Mouse (Mus musculus): ENCODE data around the gene Tssk2. TPM values are rescaled to one million over a fixed set of nuclear protein-coding genes. Genes with fewer than 3 reads are reported as not detected.

Gene Tssk2
- polyA plus RNA-seq, 1 experiment from 2014 or later: not detected

GRCm38 (mm10) chr16:17871248-17871647 lies 27.2 kb upstream of the Tssk2 start:
- WGBS: 79% methylated on average over 5 of the region's 5 CpGs
- peaks cover 24% of the 10 kb centered on the region; the same call in 1 of the 2 replicates for H3K36me3 ChIP-seq (ENCODE audit: insufficient read depth, low read length)
- H3K27ac ChIP-seq (ENCODE audit: low read length): no peak overlapping the region
- H3K4me2 ChIP-seq (replicated peaks; ENCODE audit: low read depth, low read length): no peak overlapping the region
- no peak overlapping the region for H3K4me3 ChIP-seq (ENCODE audit: low read length)
- no peaks in the 10 kb centered on the region for H3K9me3 ChIP-seq (ENCODE audit: low read length)
- no peaks in the 10 kb centered on the region for H3K27me3 ChIP-seq (ENCODE audit: insufficient read depth, low read length)
- H3K4me1 ChIP-seq (ENCODE audit: insufficient read depth, low read length): peaks cover 1% of the 10 kb centered on the region; the same call in 1 of the 2 replicates
- no peak for ATAC-seq (ENCODE audit: low FRiP score, low TSS enrichment)
- no peak overlapping the region for H3K9ac ChIP-seq (replicated peaks; ENCODE audit: low read length)

- peaks cover 24% of the 10 kb centered on the region; the same call in 1 of the 2 replicates for H3K36me3 ChIP-seq (ENCODE audit: insufficient read depth, low read length)
Observed at GRCm38 (mm10) chr16:17872995-17873394, 25.4 kb upstream of the Tssk2 start.

GRCm38 (mm10) chr16:17875174-17875573 lies 23.3 kb upstream of the Tssk2 start:
- H3K27ac ChIP-seq (ENCODE audit: low read length): no peak overlapping the region
- H3K27me3 ChIP-seq (ENCODE audit: insufficient read depth, low read length): no peaks in the 10 kb centered on the region
- H3K4me2 ChIP-seq (replicated peaks; ENCODE audit: low read depth, low read length): no peak overlapping the region
- 75% methylated on average over 4 of the region's 4 CpGs for WGBS
- no peaks in the 10 kb centered on the region for H3K9me3 ChIP-seq (ENCODE audit: low read length)
- no peak overlapping the region for H3K4me3 ChIP-seq (ENCODE audit: low read length)
- H3K9ac ChIP-seq (replicated peaks; ENCODE audit: low read length): no peak overlapping the region
- peaks cover 18% of the 10 kb centered on the region; the same call in 1 of the 2 replicates for H3K36me3 ChIP-seq (ENCODE audit: insufficient read depth, low read length)
- ATAC-seq (ENCODE audit: low FRiP score, low TSS enrichment): no peak
- no peaks in the 10 kb centered on the region for H3K4me1 ChIP-seq (ENCODE audit: insufficient read depth, low read length)

More at GRCm38 (mm10) chr16:17872995-17873394, 25.4 kb upstream of the Tssk2 start:
- H3K4me1 ChIP-seq (ENCODE audit: insufficient read depth, low read length): no peaks in the 10 kb centered on the region
- H3K9me3 ChIP-seq (ENCODE audit: low read length): no peaks in the 10 kb centered on the region
- H3K4me3 ChIP-seq (ENCODE audit: low read length): no peak overlapping the region
- H3K27ac ChIP-seq (ENCODE audit: low read length): no peak overlapping the region
- H3K27me3 ChIP-seq (ENCODE audit: insufficient read depth, low read length): no peaks in the 10 kb centered on the region
- no peak for ATAC-seq (ENCODE audit: low FRiP score, low TSS enrichment)
- no peak overlapping the region for H3K9ac ChIP-seq (replicated peaks; ENCODE audit: low read length)
- WGBS: 52% methylated on average over 4 of the region's 4 CpGs
- H3K4me2 ChIP-seq (replicated peaks; ENCODE audit: low read depth, low read length): no peak overlapping the region

GRCm38 (mm10) chr16:17876096-17876495 lies 22.3 kb upstream of the Tssk2 start:
- Histone ChIP-seq H3K4me3 (ENCODE audit: low read length) (no peak overlapping the region), H3K9me3 (ENCODE audit: low read length) (no peaks in the 10 kb centered on the region), H3K27me3 (ENCODE audit: insufficient read depth, low read length) (no peaks in the 10 kb centered on the region), H3K4me2 (replicated peaks; ENCODE audit: low read depth, low read length) (no peak overlapping the region), H3K36me3 (ENCODE audit: insufficient read depth, low read length) (peaks cover 14% of the 10 kb centered on the region; the same call in 1 of the 2 replicates), H3K4me1 (ENCODE audit: insufficient read depth, low read length) (no peaks in the 10 kb centered on the region), H3K27ac (ENCODE audit: low read length) (no peak overlapping the region), H3K9ac (replicated peaks; ENCODE audit: low read length) (no peak overlapping the region)
- no peak for ATAC-seq (ENCODE audit: low FRiP score, low TSS enrichment)
- 94% methylated on average over 1 of the region's 1 CpGs for WGBS

- no peak for ATAC-seq (ENCODE audit: low FRiP score, low TSS enrichment)
- no peak overlapping the region for H3K9ac ChIP-seq (replicated peaks; ENCODE audit: low read length)
Observed at GRCm38 (mm10) chr16:17879571-17879970, 18.9 kb upstream of the Tssk2 start.

GRCm38 (mm10) chr16:17882196-17882595 lies 16.2 kb upstream of the Tssk2 start:
- ATAC-seq (ENCODE audit: low FRiP score, low TSS enrichment): no peak
- Histone ChIP-seq H3K4me1 (ENCODE audit: insufficient read depth, low read length) (no peaks in the 10 kb centered on the region), H3K9ac (replicated peaks; ENCODE audit: low read length) (no peak overlapping the region), H3K27ac (ENCODE audit: low read length) (no peak overlapping the region), H3K4me3 (ENCODE audit: low read length) (no peak overlapping the region), H3K36me3 (ENCODE audit: insufficient read depth, low read length) (0 out of 2 replicates have a peak, but pooled peaks cover 2% of the 10 kb centered on the region), H3K27me3 (ENCODE audit: insufficient read depth, low read length) (no peaks in the 10 kb centered on the region), H3K9me3 (ENCODE audit: low read length) (no peaks in the 10 kb centered on the region), H3K4me2 (replicated peaks; ENCODE audit: low read depth, low read length) (no peak overlapping the region)

More at GRCm38 (mm10) chr16:17879571-17879970, 18.9 kb upstream of the Tssk2 start:
- H3K4me1 ChIP-seq (ENCODE audit: insufficient read depth, low read length): no peaks in the 10 kb centered on the region
- WGBS: 94% methylated on average over 4 of the region's 4 CpGs
- no peaks in the 10 kb centered on the region for H3K9me3 ChIP-seq (ENCODE audit: low read length)
- no peak overlapping the region for H3K27ac ChIP-seq (ENCODE audit: low read length)
- 0 out of 2 replicates have a peak, but pooled peaks cover 2% of the 10 kb centered on the region for H3K36me3 ChIP-seq (ENCODE audit: insufficient read depth, low read length)
- H3K4me3 ChIP-seq (ENCODE audit: low read length): no peak overlapping the region
- no peak overlapping the region for H3K4me2 ChIP-seq (replicated peaks; ENCODE audit: low read depth, low read length)
- H3K27me3 ChIP-seq (ENCODE audit: insufficient read depth, low read length): no peaks in the 10 kb centered on the region

GRCm38 (mm10) chr16:17884116-17884515 lies 14.3 kb upstream of the Tssk2 start:
- Histone ChIP-seq H3K27ac (ENCODE audit: low read length) (no peak overlapping the region), H3K9ac (replicated peaks; ENCODE audit: low read length) (no peak overlapping the region), H3K9me3 (ENCODE audit: low read length) (no peaks in the 10 kb centered on the region), H3K27me3 (ENCODE audit: insufficient read depth, low read length) (no peaks in the 10 kb centered on the region), H3K36me3 (ENCODE audit: insufficient read depth, low read length) (no peaks in the 10 kb centered on the region), H3K4me3 (ENCODE audit: low read length) (no peak overlapping the region), H3K4me1 (ENCODE audit: insufficient read depth, low read length) (no peaks in the 10 kb centered on the region), H3K4me2 (replicated peaks; ENCODE audit: low read depth, low read length) (no peak overlapping the region)
- no peak for ATAC-seq (ENCODE audit: low FRiP score, low TSS enrichment)
- WGBS: 61% methylated on average over 6 of the region's 6 CpGs

- H3K36me3 ChIP-seq (ENCODE audit: insufficient read depth, low read length): peaks cover 4% of the 10 kb centered on the region; the same call in 1 of the 2 replicates
- no peak for ATAC-seq (ENCODE audit: low FRiP score, low TSS enrichment)
- H3K4me1 ChIP-seq (ENCODE audit: insufficient read depth, low read length): peaks cover 15% of the 10 kb centered on the region
- 81% methylated on average over 6 of the region's 6 CpGs for WGBS
- peak overlapping the region; percentile 96 for H3K4me3 ChIP-seq (ENCODE audit: low read length)
- peak overlapping the region; percentile 98 for H3K9ac ChIP-seq (replicated peaks; ENCODE audit: low read length)
- no peak overlapping the region for H3K27ac ChIP-seq (ENCODE audit: low read length)
- no peaks in the 10 kb centered on the region for H3K27me3 ChIP-seq (ENCODE audit: insufficient read depth, low read length)
- H3K4me2 ChIP-seq (replicated peaks; ENCODE audit: low read depth, low read length): peak overlapping the region; percentile 85
- no peaks in the 10 kb centered on the region for H3K9me3 ChIP-seq (ENCODE audit: low read length)
Observed at GRCm38 (mm10) chr16:17889689-17890341, 8.6 kb upstream of the Tssk2 start.

- no peak for ATAC-seq (ENCODE audit: low FRiP score, low TSS enrichment)
- H3K4me1 ChIP-seq (ENCODE audit: insufficient read depth, low read length): peaks cover 15% of the 10 kb centered on the region
- H3K9me3 ChIP-seq (ENCODE audit: low read length): no peaks in the 10 kb centered on the region
- H3K27ac ChIP-seq (ENCODE audit: low read length): no peak overlapping the region
- H3K9ac ChIP-seq (replicated peaks; ENCODE audit: low read length): peak overlapping the region; percentile 98
- peaks cover 4% of the 10 kb centered on the region; the same call in 1 of the 2 replicates for H3K36me3 ChIP-seq (ENCODE audit: insufficient read depth, low read length)
- peak overlapping the region; percentile 85 for H3K4me2 ChIP-seq (replicated peaks; ENCODE audit: low read depth, low read length)
- peak overlapping the region; percentile 96 for H3K4me3 ChIP-seq (ENCODE audit: low read length)
- H3K27me3 ChIP-seq (ENCODE audit: insufficient read depth, low read length): no peaks in the 10 kb centered on the region
- 45% methylated on average over 2 of the region's 2 CpGs for WGBS
Observed at GRCm38 (mm10) chr16:17890342-17890727, 8.1 kb upstream of the Tssk2 start.

GRCm38 (mm10) chr16:17890917-17891566 lies 7.4 kb upstream of the Tssk2 start:
- Histone ChIP-seq H3K4me3 (ENCODE audit: low read length) (peak overlapping the region; percentile 96), H3K4me2 (replicated peaks; ENCODE audit: low read depth, low read length) (peak overlapping the region; percentile 85), H3K4me1 (ENCODE audit: insufficient read depth, low read length) (peaks cover 15% of the 10 kb centered on the region), H3K27me3 (ENCODE audit: insufficient read depth, low read length) (no peaks in the 10 kb centered on the region), H3K36me3 (ENCODE audit: insufficient read depth, low read length) (peaks cover 4% of the 10 kb centered on the region; the same call in 1 of the 2 replicates), H3K27ac (ENCODE audit: low read length) (peak overlapping the region; percentile 96), H3K9ac (replicated peaks; ENCODE audit: low read length) (peak overlapping the region; percentile 98), H3K9me3 (ENCODE audit: low read length) (no peaks in the 10 kb centered on the region)
- ATAC-seq (ENCODE audit: low FRiP score, low TSS enrichment): peak; percentile 80
- under 1% methylated on average over 32 of the region's 44 CpGs for WGBS

Data from kidney, embryonic 16.5 days (tissue).